Mouse (Mus musculus): ENCODE measurements at regions not wholly inside any gene's neighbourhood (a gene's known extent, or its start where the extent isn't known, plus 50 kb on each side); places are given as distances from the start of the nearest gene placed in this dataset.
"Not testable (repeated sequence)": the region's sequence is repeated elsewhere in the genome, so short reads cannot be mapped to it uniquely, and the experiment has no call there.

GRCm38 (mm10) chr4:153848274-153848673 is 108.8 kb upstream of the A430005L14Rik start:
- Histone ChIP-seq H3K9ac (ENCODE audit: low read length) (no peak overlapping the region), H3K36me3 (ENCODE audit: control insufficient read depth, insufficient read depth, low read length) (no peaks in the 10 kb centered on the region), H3K4me3 (replicated peaks; ENCODE audit: low read length) (no peak overlapping the region), H3K27ac (ENCODE audit: low read length) (no peak overlapping the region), H3K9me3 (replicated peaks; ENCODE audit: control insufficient read depth, low read length) (no peaks in the 10 kb centered on the region), H3K27me3 (ENCODE audit: control insufficient read depth, insufficient read depth, low read length) (no peaks in the 10 kb centered on the region), H3K4me2 (ENCODE audit: low read depth, low read length) (no peak overlapping the region), H3K4me1 (ENCODE audit: control insufficient read depth, insufficient read depth, low read length) (no peaks in the 10 kb centered on the region)
- ATAC-seq (ENCODE audit: insufficient read depth, low FRiP score): no peak
- WGBS: 67% methylated on average over 3 of the region's 3 CpGs

- Histone ChIP-seq H3K4me1 (ENCODE audit: control insufficient read depth, insufficient read depth, low read length) (no peaks in the 10 kb centered on the region), H3K9ac (ENCODE audit: low read length) (no peak overlapping the region), H3K27me3 (ENCODE audit: control insufficient read depth, insufficient read depth, low read length) (no peaks in the 10 kb centered on the region), H3K27ac (ENCODE audit: low read length) (no peak overlapping the region), H3K36me3 (ENCODE audit: control insufficient read depth, insufficient read depth, low read length) (no peaks in the 10 kb centered on the region), H3K4me3 (replicated peaks; ENCODE audit: low read length) (no peak overlapping the region), H3K4me2 (ENCODE audit: low read depth, low read length) (no peak overlapping the region), H3K9me3 (replicated peaks; ENCODE audit: control insufficient read depth, low read length) (no peaks in the 10 kb centered on the region)
- no peak for ATAC-seq (ENCODE audit: insufficient read depth, low FRiP score)
- WGBS: 41% methylated on average over 11 of the region's 11 CpGs
These were observed 106.9 kb upstream of the A430005L14Rik start for GRCm38 (mm10) chr4:153850186-153850585.

- 61% methylated on average over 9 of the region's 9 CpGs for WGBS
- Histone ChIP-seq H3K36me3 (ENCODE audit: control insufficient read depth, insufficient read depth, low read length) (no peaks in the 10 kb centered on the region), H3K27me3 (ENCODE audit: control insufficient read depth, insufficient read depth, low read length) (no peaks in the 10 kb centered on the region), H3K27ac (ENCODE audit: low read length) (no peak overlapping the region), H3K4me1 (ENCODE audit: control insufficient read depth, insufficient read depth, low read length) (no peaks in the 10 kb centered on the region), H3K4me3 (replicated peaks; ENCODE audit: low read length) (no peak overlapping the region), H3K9ac (ENCODE audit: low read length) (no peak overlapping the region), H3K9me3 (replicated peaks; ENCODE audit: control insufficient read depth, low read length) (no peaks in the 10 kb centered on the region), H3K4me2 (ENCODE audit: low read depth, low read length) (no peak overlapping the region)
- no peak for ATAC-seq (ENCODE audit: insufficient read depth, low FRiP score)
These were observed 102.8 kb upstream of the A430005L14Rik start for GRCm38 (mm10) chr4:153854084-153854747.

GRCm38 (mm10) chr4:153854748-153855092 is 102.3 kb upstream of the A430005L14Rik start:
- Histone ChIP-seq H3K27ac (ENCODE audit: low read length) (no peak overlapping the region), H3K4me2 (ENCODE audit: low read depth, low read length) (no peak overlapping the region), H3K4me3 (replicated peaks; ENCODE audit: low read length) (no peak overlapping the region), H3K27me3 (ENCODE audit: control insufficient read depth, insufficient read depth, low read length) (no peaks in the 10 kb centered on the region), H3K9ac (ENCODE audit: low read length) (no peak overlapping the region), H3K36me3 (ENCODE audit: control insufficient read depth, insufficient read depth, low read length) (no peaks in the 10 kb centered on the region), H3K9me3 (replicated peaks; ENCODE audit: control insufficient read depth, low read length) (no peaks in the 10 kb centered on the region), H3K4me1 (ENCODE audit: control insufficient read depth, insufficient read depth, low read length) (no peaks in the 10 kb centered on the region)
- ATAC-seq (ENCODE audit: insufficient read depth, low FRiP score): no peak
- WGBS: 46% methylated on average over 4 of the region's 4 CpGs

- H3K27ac ChIP-seq (ENCODE audit: low read length): no peak overlapping the region
- H3K4me3 ChIP-seq (replicated peaks; ENCODE audit: low read length): no peak overlapping the region
- no peaks in the 10 kb centered on the region for H3K9me3 ChIP-seq (replicated peaks; ENCODE audit: control insufficient read depth, low read length)
- no peak for ATAC-seq (ENCODE audit: insufficient read depth, low FRiP score)
- H3K36me3 ChIP-seq (ENCODE audit: control insufficient read depth, insufficient read depth, low read length): no peaks in the 10 kb centered on the region
- H3K9ac ChIP-seq (ENCODE audit: low read length): no peak overlapping the region
- no peaks in the 10 kb centered on the region for H3K27me3 ChIP-seq (ENCODE audit: control insufficient read depth, insufficient read depth, low read length)
- WGBS: 66% methylated on average over 8 of the region's 8 CpGs
- H3K4me2 ChIP-seq (ENCODE audit: low read depth, low read length): no peak overlapping the region
- H3K4me1 ChIP-seq (ENCODE audit: control insufficient read depth, insufficient read depth, low read length): no peaks in the 10 kb centered on the region
These were observed 95.6 kb upstream of the A430005L14Rik start for GRCm38 (mm10) chr4:153861420-153861819.

- no peak overlapping the region for H3K27ac ChIP-seq (ENCODE audit: low read length)
- 78% methylated on average over 12 of the region's 12 CpGs for WGBS
- ATAC-seq (ENCODE audit: insufficient read depth, low FRiP score): no peak
- H3K4me2 ChIP-seq (ENCODE audit: low read depth, low read length): no peak overlapping the region
- no peak overlapping the region for H3K4me3 ChIP-seq (replicated peaks; ENCODE audit: low read length)
- H3K9me3 ChIP-seq (replicated peaks; ENCODE audit: control insufficient read depth, low read length): no peaks in the 10 kb centered on the region
- no peaks in the 10 kb centered on the region for H3K36me3 ChIP-seq (ENCODE audit: control insufficient read depth, insufficient read depth, low read length)
- H3K9ac ChIP-seq (ENCODE audit: low read length): no peak overlapping the region
- H3K27me3 ChIP-seq (ENCODE audit: control insufficient read depth, insufficient read depth, low read length): no peaks in the 10 kb centered on the region
- no peaks in the 10 kb centered on the region for H3K4me1 ChIP-seq (ENCODE audit: control insufficient read depth, insufficient read depth, low read length)
These were observed 94.8 kb upstream of the A430005L14Rik start for GRCm38 (mm10) chr4:153862121-153862660.

GRCm38 (mm10) chr4:153872346-153872745 is 84.7 kb upstream of the A430005L14Rik start:
- ATAC-seq (ENCODE audit: insufficient read depth, low FRiP score): no peak
- Histone ChIP-seq H3K27me3 (ENCODE audit: control insufficient read depth, insufficient read depth, low read length) (no peaks in the 10 kb centered on the region), H3K27ac (ENCODE audit: low read length) (no peak overlapping the region), H3K36me3 (ENCODE audit: control insufficient read depth, insufficient read depth, low read length) (no peaks in the 10 kb centered on the region), H3K9ac (ENCODE audit: low read length) (no peak overlapping the region), H3K4me3 (replicated peaks; ENCODE audit: low read length) (no peak overlapping the region), H3K4me2 (ENCODE audit: low read depth, low read length) (no peak overlapping the region), H3K4me1 (ENCODE audit: control insufficient read depth, insufficient read depth, low read length) (no peaks in the 10 kb centered on the region), H3K9me3 (replicated peaks; ENCODE audit: control insufficient read depth, low read length) (no peaks in the 10 kb centered on the region)
- 59% methylated on average over 3 of the region's 3 CpGs for WGBS

- not testable (repeated sequence) for H3K4me3 ChIP-seq (replicated peaks; ENCODE audit: low read length); H3K4me1 ChIP-seq (ENCODE audit: control insufficient read depth, insufficient read depth, low read length); ATAC-seq (ENCODE audit: insufficient read depth, low FRiP score); H3K9ac ChIP-seq (ENCODE audit: low read length); H3K27me3 ChIP-seq (ENCODE audit: control insufficient read depth, insufficient read depth, low read length); H3K9me3 ChIP-seq (replicated peaks; ENCODE audit: control insufficient read depth, low read length); H3K27ac ChIP-seq (ENCODE audit: low read length); H3K36me3 ChIP-seq (ENCODE audit: control insufficient read depth, insufficient read depth, low read length); H3K4me2 ChIP-seq (ENCODE audit: low read depth, low read length)
- WGBS: 84% methylated on average over 1 of the region's 1 CpGs
These were observed 82.0 kb upstream of the A430005L14Rik start for GRCm38 (mm10) chr4:153875036-153875435.

GRCm38 (mm10) chr4:153876954-153877642 is 79.9 kb upstream of the A430005L14Rik start:
- ATAC-seq (ENCODE audit: insufficient read depth, low FRiP score): no peak

More at GRCm38 (mm10) chr4:153876954-153877642, 79.9 kb upstream of the A430005L14Rik start:
- Histone ChIP-seq H3K4me3 (replicated peaks; ENCODE audit: low read length) (no peak overlapping the region), H3K9me3 (replicated peaks; ENCODE audit: control insufficient read depth, low read length) (no peaks in the 10 kb centered on the region), H3K36me3 (ENCODE audit: control insufficient read depth, insufficient read depth, low read length) (no peaks in the 10 kb centered on the region), H3K4me2 (ENCODE audit: low read depth, low read length) (no peak overlapping the region), H3K9ac (ENCODE audit: low read length) (no peak overlapping the region), H3K27ac (ENCODE audit: low read length) (no peak overlapping the region), H3K4me1 (ENCODE audit: control insufficient read depth, insufficient read depth, low read length) (no peaks in the 10 kb centered on the region), H3K27me3 (ENCODE audit: control insufficient read depth, insufficient read depth, low read length) (no peaks in the 10 kb centered on the region)
- 63% methylated on average over 7 of the region's 7 CpGs for WGBS

All from stomach, embryonic 16.5 days (tissue).